Mouse (Mus musculus): ENCODE measurements at regions not wholly inside any gene's neighbourhood (a gene's known extent, or its start where the extent isn't known, plus 50 kb on each side); places are given as distances from the start of the nearest gene placed in this dataset.

- no peaks in the 10 kb centered on the region for H3K36me3 ChIP-seq (ENCODE audit: insufficient read depth, low read length)
- ATAC-seq (ENCODE audit: low FRiP score) = no peak
- WGBS = 36% methylated on average over 11 of the region's 11 CpGs
These were observed 111.9 kb upstream of the Id2 start for GRCm38 (mm10) chr12:25208670-25209332.

GRCm38 (mm10) chr12:25203371-25204067, 106.6 kb upstream of the Id2 start:
- no peaks in the 10 kb centered on the region for H3K27me3 ChIP-seq (ENCODE audit: insufficient read depth, low read length)
- H3K9ac ChIP-seq (replicated peaks; ENCODE audit: low read length, poor library complexity, severe bottlenecking) = no peak overlapping the region
- 90% methylated on average over 10 of the region's 10 CpGs for WGBS
- no peak overlapping the region for H3K27ac ChIP-seq (ENCODE audit: low read depth, low read length)
- DNase-seq (ENCODE audit: low spot score) = no peak
- H3K4me3 ChIP-seq (ENCODE audit: low read depth, low read length) = no peak overlapping the region
- no peak for TF ChIP-seq CTCF (IDR thresholded peaks at IDR 0.05)
- ATAC-seq (ENCODE audit: low FRiP score) = no peak
- H3K4me2 ChIP-seq (ENCODE audit: low read depth, low read length, poor library complexity, severe bottlenecking) = no peak overlapping the region
- H3K36me3 ChIP-seq (ENCODE audit: insufficient read depth, low read length) = no peaks in the 10 kb centered on the region
- H3K9me3 ChIP-seq (ENCODE audit: low read length) = no peaks in the 10 kb centered on the region
- H3K4me1 ChIP-seq (ENCODE audit: insufficient read depth, low read length) = no peaks in the 10 kb centered on the region

More at GRCm38 (mm10) chr12:25208670-25209332, 111.9 kb upstream of the Id2 start:
- no peak for TF ChIP-seq CTCF (IDR thresholded peaks at IDR 0.05)
- no peaks in the 10 kb centered on the region for H3K27me3 ChIP-seq (ENCODE audit: insufficient read depth, low read length)
- H3K4me3 ChIP-seq (ENCODE audit: low read depth, low read length) = no peak overlapping the region
- H3K4me1 ChIP-seq (ENCODE audit: insufficient read depth, low read length) = no peaks in the 10 kb centered on the region
- no peak overlapping the region for H3K4me2 ChIP-seq (ENCODE audit: low read depth, low read length, poor library complexity, severe bottlenecking)
- no peak for DNase-seq (ENCODE audit: low spot score)
- H3K9me3 ChIP-seq (ENCODE audit: low read length) = no peaks in the 10 kb centered on the region
- no peak overlapping the region for H3K27ac ChIP-seq (ENCODE audit: low read depth, low read length)
- no peak overlapping the region for H3K9ac ChIP-seq (replicated peaks; ENCODE audit: low read length, poor library complexity, severe bottlenecking)

GRCm38 (mm10) chr12:25200161-25200560, 103.2 kb upstream of the Id2 start:
- Histone ChIP-seq H3K9ac (replicated peaks; ENCODE audit: low read length, poor library complexity, severe bottlenecking) (no peak overlapping the region), H3K36me3 (ENCODE audit: insufficient read depth, low read length) (no peaks in the 10 kb centered on the region), H3K27ac (ENCODE audit: low read depth, low read length) (no peak overlapping the region), H3K4me2 (ENCODE audit: low read depth, low read length, poor library complexity, severe bottlenecking) (no peak overlapping the region), H3K9me3 (ENCODE audit: low read length) (no peaks in the 10 kb centered on the region), H3K4me3 (ENCODE audit: low read depth, low read length) (no peak overlapping the region), H3K27me3 (ENCODE audit: insufficient read depth, low read length) (no peaks in the 10 kb centered on the region), H3K4me1 (ENCODE audit: insufficient read depth, low read length) (no peaks in the 10 kb centered on the region)
- no peak for DNase-seq (ENCODE audit: low spot score)
- WGBS = 89% methylated on average over 4 of the region's 4 CpGs
- ATAC-seq (ENCODE audit: low FRiP score) = no peak
- no peak for TF ChIP-seq CTCF (IDR thresholded peaks at IDR 0.05)

- no peak for TF ChIP-seq CTCF (IDR thresholded peaks at IDR 0.05)
- ATAC-seq (ENCODE audit: low FRiP score) (no peak), DNase-seq (ENCODE audit: low spot score) (no peak)
- no peak overlapping the region for H3K27ac ChIP-seq (ENCODE audit: low read depth, low read length)
- no peaks in the 10 kb centered on the region for H3K27me3 ChIP-seq (ENCODE audit: insufficient read depth, low read length)
- H3K36me3 ChIP-seq (ENCODE audit: insufficient read depth, low read length) = no peaks in the 10 kb centered on the region
- no peak overlapping the region for H3K4me2 ChIP-seq (ENCODE audit: low read depth, low read length, poor library complexity, severe bottlenecking)
- H3K9me3 ChIP-seq (ENCODE audit: low read length) = no peaks in the 10 kb centered on the region
- H3K9ac ChIP-seq (replicated peaks; ENCODE audit: low read length, poor library complexity, severe bottlenecking) = no peak overlapping the region
- 45% methylated on average over 3 of the region's 4 CpGs for WGBS
- no peaks in the 10 kb centered on the region for H3K4me1 ChIP-seq (ENCODE audit: insufficient read depth, low read length)
- no peak overlapping the region for H3K4me3 ChIP-seq (ENCODE audit: low read depth, low read length)
These were observed 100.8 kb upstream of the Id2 start for GRCm38 (mm10) chr12:25197757-25198156.

GRCm38 (mm10) chr12:25196022-25196421, 99.1 kb upstream of the Id2 start:
- no peak for ATAC-seq (ENCODE audit: low FRiP score)
- no peak for TF ChIP-seq CTCF (IDR thresholded peaks at IDR 0.05)

GRCm38 (mm10) chr12:25192216-25192615, 95.3 kb upstream of the Id2 start:
- H3K27me3 ChIP-seq (ENCODE audit: insufficient read depth, low read length) = no peaks in the 10 kb centered on the region
- H3K9me3 ChIP-seq (ENCODE audit: low read length) = no peaks in the 10 kb centered on the region
- TF ChIP-seq CTCF (IDR thresholded peaks at IDR 0.05) = no peak
- H3K4me3 ChIP-seq (ENCODE audit: low read depth, low read length) = no peak overlapping the region
- no peaks in the 10 kb centered on the region for H3K4me1 ChIP-seq (ENCODE audit: insufficient read depth, low read length)
- H3K4me2 ChIP-seq (ENCODE audit: low read depth, low read length, poor library complexity, severe bottlenecking) = no peak overlapping the region
- H3K36me3 ChIP-seq (ENCODE audit: insufficient read depth, low read length) = no peaks in the 10 kb centered on the region
- H3K9ac ChIP-seq (replicated peaks; ENCODE audit: low read length, poor library complexity, severe bottlenecking) = no peak overlapping the region
- H3K27ac ChIP-seq (ENCODE audit: low read depth, low read length) = no peak overlapping the region
- ATAC-seq (ENCODE audit: low FRiP score) (no peak), DNase-seq (ENCODE audit: low spot score) (no peak)
- 94% methylated on average over 6 of the region's 6 CpGs for WGBS

More at GRCm38 (mm10) chr12:25196022-25196421, 99.1 kb upstream of the Id2 start:
- H3K9me3 ChIP-seq (ENCODE audit: low read length) = no peaks in the 10 kb centered on the region
- 94% methylated on average over 4 of the region's 4 CpGs for WGBS
- no peak overlapping the region for H3K9ac ChIP-seq (replicated peaks; ENCODE audit: low read length, poor library complexity, severe bottlenecking)
- no peak overlapping the region for H3K4me2 ChIP-seq (ENCODE audit: low read depth, low read length, poor library complexity, severe bottlenecking)
- H3K27me3 ChIP-seq (ENCODE audit: insufficient read depth, low read length) = no peaks in the 10 kb centered on the region
- H3K36me3 ChIP-seq (ENCODE audit: insufficient read depth, low read length) = no peaks in the 10 kb centered on the region
- DNase-seq (ENCODE audit: low spot score) = no peak
- H3K27ac ChIP-seq (ENCODE audit: low read depth, low read length) = no peak overlapping the region
- H3K4me1 ChIP-seq (ENCODE audit: insufficient read depth, low read length) = no peaks in the 10 kb centered on the region
- no peak overlapping the region for H3K4me3 ChIP-seq (ENCODE audit: low read depth, low read length)

All from midbrain, postnatal 0 days (tissue).